Mouse (Mus musculus): Measurements from ENCODE around the gene Ctdspl.

DNA sequence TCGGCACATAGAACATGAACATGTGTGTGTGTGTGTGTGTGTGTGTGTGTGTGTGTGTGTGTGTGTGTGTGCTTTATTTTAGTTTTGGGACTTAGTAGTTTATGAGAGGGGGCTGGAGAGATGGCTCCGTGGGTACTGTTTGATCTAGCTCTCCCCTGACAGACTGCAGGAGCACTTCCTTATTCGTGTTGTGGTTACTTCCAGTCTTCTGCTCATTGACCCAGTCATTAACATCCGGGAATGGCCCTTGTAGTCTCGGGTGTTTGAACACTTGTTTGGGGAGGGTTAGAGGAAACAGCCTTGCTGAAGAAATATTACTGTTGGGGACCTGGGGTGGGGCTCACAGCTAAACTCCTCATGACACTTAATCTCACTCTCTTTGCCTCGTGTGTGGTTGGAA lies 73.9 kb downstream of the Ctdspl start:
- TF ChIP-seq CTCF (IDR thresholded peaks at IDR 0.05; ENCODE audit: low read depth, low read length) (no peak), POLR2A (IDR thresholded peaks at IDR 0.05; ENCODE audit: borderline replicate concordance, low read depth, low read length) (no peak)
